Mouse (Mus musculus): ENCODE data around the gene Ttc26.

Ttc26 gene

DNA sequence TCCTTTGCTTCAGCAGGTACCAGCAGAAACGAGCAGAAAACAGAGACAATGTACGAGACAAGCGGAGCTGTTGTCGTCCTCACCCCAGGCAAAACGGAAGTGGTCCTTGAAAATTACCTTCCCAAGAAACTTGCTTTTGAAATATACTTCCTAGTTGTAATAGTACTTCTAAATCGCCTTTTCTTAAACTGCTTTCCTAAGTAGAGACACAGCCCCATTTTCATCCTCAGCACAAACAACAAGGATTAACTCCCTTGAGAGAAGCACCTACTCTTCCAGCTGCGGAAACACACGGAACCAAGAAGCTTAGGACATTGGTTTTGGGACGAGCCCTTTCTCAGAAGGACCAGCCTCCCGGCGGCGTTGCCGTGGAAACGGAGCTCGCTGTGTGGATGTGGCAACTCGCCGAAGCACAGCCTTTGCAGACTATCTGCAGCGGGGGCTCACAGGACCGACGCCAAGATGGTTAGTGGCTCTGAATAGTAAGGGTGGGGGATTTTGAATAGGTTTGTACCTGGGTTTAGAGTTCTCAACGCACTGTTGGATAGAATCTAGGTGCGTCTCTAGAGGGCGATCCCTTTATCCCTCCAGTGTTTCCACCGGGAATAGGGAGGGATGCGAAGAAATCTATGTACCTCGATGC is at the start of gene Ttc26:
Gene Ttc26 (plus strand): TSS at position 341 of the 643 bp plus-strand sequence.
- in situ Hi-C loops (cut with MboI, MseI): loop anchor here in 1 of 2 experiments (5.0 kb wide), 1 partner anchor 151 kb away; the partner anchor contains the start of gene Fmc1

DNA sequence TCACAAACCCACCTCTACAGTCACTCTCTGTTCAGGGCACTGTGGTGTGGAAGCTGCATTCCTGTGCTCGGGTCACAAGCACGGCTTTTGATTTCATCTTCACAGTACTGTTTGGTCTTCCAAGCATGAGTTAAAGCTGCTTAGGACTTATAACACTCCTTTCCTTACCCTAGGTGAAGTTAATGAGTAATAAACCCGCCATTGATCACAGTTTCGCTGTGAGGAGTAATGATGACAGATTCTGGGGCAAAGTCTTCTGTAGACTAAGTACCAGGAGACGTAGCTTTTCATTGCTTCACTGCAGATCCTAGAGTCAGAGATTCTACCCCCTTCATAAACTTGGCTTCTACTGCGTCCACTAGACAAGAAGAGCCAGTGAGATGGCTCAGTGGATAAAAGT is 46.0 kb upstream of the Ttc26 start:
- in situ Hi-C loops (cut with MboI, MseI): no loop called here

DNA sequence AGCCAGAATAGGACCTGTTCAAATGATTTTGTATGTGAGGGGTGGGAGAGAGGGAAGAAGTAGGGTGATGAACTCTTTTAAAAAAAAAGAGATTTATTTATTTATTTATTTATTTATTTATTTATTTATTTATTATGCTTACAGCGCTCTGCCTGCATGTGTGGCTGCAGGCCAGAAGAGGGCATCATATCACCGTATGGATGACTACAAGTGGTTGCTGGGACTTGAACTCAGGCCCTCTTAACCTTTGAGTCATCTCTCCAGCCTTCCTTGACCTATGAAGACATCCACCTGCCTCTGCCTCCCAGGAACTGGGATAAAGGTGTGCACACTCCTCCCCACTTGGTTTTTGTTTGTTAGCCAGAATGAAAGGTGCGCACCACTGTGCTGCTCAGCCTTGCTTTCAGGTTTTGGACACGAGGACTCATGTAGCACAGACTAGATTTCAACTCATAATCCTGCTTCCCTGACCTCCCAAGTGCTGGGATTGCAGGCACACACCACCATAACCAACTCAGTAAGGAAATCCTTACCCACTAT is 44.0 kb upstream of the Ttc26 start:
- in situ Hi-C loops (cut with MboI, MseI): no loop called here

DNA sequence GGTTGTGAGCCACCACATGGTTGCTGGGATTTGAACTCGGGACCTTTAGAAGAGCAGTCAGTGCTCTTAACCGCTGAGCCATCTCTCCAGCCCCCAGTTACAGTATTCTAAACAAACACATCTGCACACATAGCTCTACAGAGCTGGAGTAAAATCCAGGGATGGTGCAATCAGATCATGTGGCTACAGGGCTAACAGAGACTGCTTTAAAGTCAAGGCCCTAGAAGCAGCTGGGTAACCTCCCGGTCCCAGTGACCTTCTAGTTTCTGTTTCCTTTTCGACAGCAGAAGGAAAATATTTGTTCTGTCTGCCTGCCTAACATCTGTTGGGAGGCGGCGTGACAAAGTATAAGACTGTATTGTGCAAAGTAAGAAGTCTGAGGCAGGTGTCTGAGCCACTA is 43.3 kb upstream of the Ttc26 start:
- in situ Hi-C loops (cut with MboI, MseI): no loop called here

DNA sequence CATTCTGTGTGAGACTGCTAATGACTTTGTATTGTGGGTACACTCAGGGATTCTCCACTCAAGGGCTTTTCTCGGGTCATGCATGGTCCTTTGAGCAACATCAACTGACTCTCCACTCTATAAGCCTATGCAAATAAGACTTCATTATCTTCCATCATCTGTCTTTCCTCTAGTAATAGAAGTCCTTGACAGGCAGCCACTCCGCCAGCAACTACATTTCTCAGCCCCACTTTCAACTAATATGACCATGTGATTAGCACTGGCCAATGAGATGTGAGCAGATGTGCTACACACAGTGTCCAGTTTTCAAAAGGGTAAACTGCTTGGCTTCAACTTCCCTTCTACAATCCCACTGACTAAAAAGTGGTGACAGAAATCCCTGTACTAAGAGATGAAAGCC is 42.2 kb upstream of the Ttc26 start:
- in situ Hi-C loops (cut with MboI, MseI): no loop called here

DNA sequence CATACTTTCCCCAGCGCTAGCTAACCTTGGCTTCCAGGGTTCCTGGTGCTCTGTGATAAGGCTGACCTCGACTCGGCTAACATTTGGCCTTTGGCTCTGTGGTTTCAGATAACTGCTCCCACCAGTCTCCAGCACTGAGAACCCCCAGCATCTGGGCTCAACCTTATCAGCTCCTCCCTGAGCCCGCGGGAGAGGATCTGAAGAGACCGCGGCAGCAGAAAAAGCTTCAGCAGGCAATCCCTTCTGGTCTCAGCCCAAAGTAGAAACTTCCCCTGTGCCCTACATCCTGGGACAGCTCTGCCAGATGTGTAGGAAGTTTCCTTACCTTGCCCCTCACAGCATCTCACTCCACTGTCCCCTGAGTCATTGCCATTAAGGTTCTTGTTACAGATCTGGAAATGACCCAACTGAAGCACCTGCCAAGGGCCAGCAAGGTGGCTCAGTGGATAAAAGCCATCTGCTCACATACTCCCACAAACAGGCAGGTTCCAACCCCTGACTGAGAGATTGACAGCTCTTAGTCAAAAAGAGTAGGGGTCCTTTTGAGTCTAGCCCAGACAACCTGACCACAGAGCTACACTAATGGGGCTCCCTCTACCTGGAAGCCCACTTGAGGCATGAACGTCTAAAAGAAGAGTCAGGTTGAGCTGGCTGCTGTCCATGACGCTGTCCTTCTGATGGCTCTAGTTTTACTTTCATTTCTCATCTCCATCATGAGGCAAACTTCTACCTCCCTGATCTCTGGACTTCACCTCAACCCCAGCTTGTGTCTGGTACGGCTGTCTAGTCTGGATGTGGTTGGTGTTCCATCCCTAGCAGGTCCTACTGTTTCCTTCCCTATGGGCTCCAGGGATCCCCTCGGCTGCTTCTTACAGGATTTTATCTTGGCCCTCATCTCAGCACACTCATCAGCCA is 39.3 kb upstream of the Ttc26 start:
- in situ Hi-C loops (cut with MboI, MseI): loop anchor here in 1 of 2 experiments (5.0 kb wide), 1 partner anchor 250 kb away; no protein-coding TSS in a partner anchor

DNA sequence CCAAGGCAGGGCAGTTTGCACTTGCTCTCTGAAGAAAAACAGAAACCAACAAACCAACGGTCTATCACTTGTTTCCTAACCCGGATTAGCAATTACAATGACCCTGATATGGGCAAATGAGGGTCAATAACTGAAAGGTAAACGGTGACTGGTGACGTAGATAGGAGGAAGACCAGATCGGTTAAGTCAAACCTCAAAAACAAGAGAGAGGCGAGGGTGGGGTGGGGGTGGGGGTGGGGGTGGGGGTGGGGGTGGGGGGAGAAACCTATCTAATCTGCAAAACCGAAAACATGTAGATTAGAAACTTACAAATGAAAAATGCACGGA is 38.6 kb upstream of the Ttc26 start:
- in situ Hi-C loops (cut with MboI, MseI): loop anchor here in 1 of 2 experiments (5.0 kb wide), 1 partner anchor 250 kb away; no protein-coding TSS in a partner anchor

DNA sequence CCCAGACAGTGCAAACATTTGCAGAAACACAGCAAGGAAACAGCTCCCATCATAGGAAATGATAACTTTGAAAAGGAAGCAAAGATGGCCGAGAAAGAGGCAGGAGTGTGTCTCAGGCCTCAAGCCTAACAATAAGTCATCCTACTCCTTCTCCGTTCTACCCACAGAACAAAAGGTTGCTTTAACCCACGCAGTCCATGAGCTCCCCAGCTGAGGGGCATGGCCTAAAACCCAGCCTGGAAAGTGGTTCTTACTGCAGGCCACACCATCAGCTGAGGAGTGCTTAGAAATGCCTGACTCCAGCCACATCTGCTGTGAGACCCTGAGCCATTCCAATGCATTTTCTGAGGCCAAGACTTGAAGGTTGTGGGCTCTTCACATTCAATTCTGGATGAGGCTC is 37.7 kb upstream of the Ttc26 start:
- in situ Hi-C loops (cut with MboI, MseI): loop anchor here in 1 of 2 experiments (5.0 kb wide), 1 partner anchor 249 kb away; no protein-coding TSS in a partner anchor

DNA sequence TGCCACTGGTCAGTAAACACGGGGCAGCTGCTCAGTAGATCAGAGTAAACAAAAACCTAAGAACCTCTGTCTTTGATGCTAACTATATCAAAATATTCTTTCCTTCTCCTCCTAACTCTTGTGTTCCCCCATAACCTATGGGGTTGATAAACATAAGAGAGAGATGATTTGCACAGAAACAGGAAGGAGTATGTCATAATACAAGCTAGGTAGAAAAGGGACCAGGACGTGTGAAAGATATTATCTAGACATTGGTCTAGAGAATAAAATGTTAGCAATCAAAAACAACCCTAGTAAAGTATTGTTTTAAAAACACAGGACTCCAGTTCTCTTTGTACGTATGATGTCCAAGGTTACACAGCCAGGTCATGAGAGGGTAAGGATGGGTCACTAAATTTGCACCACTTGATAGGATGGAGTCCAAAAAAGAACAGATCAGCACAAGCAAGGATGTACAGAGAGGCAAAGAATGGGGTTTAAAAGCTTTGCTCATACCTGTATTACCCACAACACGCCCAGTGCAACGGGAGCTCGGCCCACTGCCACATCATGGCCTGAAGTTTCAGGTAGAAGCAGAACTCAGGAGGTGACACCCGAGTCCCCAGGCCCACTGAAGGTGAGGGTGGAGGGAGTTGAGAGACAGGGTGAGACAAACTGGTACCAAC is 37.1 kb upstream of the Ttc26 start:
- in situ Hi-C loops (cut with MboI, MseI): loop anchor here in 1 of 2 experiments (5.0 kb wide), 1 partner anchor 248 kb away; no protein-coding TSS in a partner anchor

DNA sequence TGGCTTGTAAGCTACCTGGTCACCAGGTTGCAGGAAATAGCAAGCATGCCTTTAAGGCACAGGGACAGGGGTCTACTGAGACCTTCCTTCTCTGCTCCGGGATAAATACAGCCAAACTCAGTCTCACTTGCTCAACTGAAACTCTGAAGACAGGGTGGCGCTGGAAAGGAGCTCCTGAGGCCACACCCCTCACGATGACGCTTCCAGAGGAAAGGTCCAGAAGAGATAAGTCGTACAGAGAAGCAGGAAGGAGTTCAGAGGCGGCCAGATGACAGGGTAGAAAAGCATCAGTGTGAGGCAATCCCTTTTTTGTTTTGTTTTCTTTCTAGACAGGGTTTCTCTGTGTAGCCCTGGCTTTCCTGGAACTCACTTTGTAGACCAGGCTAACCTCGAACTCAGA is 35.5 kb upstream of the Ttc26 start:
- in situ Hi-C loops (cut with MboI, MseI): no loop called here

DNA sequence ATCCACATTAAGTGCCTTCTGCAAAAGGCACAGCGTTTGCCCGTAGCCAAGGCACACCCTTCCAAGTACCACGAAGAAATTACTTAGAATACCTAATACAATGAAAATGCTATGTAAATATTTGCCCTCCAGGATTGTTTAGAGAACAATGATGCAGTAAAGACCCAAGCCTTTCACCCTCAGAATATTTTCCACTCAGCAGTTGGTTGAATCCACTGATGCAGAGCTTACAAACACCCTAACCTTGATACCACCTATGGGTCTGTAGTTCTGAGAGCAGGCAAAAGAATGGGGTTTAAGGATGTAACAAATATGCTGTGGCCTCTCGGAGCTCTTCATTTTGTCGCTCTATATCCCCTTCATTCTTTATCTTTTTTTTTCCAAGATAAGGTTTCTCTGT is 33.4 kb upstream of the Ttc26 start:
- in situ Hi-C loops (cut with MboI, MseI): no loop called here

DNA sequence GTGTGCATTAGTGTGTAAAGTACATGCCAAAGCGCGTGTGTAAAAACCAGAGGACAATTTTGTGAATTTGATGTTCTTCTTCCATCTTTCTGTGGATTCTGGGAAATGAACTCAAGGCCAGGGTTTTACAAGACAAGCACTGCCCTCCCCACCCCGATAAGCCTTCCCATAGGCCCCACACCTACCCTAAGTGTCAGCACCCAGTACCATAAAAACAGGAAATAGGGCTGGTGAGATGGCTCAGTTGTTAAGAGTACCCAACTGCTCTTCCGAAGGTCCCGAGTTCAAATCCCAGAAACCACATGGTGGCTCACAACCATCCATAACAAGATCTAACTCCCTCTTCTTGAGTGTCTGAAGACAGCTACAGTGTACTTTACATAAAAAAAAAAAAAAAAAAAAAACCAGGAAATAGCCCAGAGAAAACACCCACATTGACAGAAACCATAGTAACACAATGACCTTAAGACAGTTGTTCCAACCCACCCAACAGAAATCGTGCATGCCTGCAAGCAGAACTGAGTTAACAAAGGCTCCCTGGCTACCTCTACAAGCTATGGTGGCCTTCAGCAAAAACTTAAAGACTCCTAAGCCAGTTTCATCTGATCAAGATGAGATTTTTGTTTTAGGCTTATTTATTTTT is 32.3 kb upstream of the Ttc26 start:
- in situ Hi-C loops (cut with MboI, MseI): no loop called here

DNA sequence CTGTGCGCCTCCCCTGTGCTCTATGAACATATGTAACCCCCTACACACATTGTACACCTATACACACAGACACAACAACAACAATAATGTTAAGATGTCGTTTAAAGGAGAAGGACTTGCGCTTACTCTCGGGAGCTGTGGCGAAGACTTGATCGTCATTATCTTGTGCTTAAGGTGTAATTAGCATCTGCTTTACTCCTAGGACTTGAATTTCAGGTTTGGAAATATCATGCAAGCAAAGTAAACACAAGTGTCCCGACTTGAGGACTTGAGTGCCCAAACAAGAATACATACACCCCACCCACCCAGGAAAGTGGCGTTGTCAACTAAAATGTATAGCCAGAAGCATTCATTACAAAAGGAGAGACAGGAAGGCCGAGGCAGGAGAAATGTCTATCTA is 31.5 kb upstream of the Ttc26 start:
- in situ Hi-C loops (cut with MboI, MseI): no loop called here

DNA sequence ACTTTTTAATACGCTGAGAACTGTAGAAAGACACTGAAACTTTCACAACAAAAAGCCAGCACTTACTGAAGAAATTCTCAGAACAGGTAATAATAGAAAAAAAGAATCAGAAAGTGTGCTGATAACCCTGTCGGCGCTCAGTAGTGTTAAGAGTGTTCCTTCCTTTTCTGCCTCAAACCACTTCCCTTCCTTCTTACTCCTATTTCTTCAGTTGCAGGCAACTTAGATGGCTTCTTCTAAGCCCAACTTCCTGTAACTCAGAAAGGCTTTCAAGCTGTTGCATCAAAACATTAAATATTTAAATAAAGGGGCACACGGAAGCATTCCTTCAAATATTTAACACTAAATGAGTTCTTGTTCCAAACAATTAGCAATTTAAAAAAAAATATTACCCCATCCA is 29.3 kb upstream of the Ttc26 start:
- in situ Hi-C loops (cut with MboI, MseI): no loop called here

DNA sequence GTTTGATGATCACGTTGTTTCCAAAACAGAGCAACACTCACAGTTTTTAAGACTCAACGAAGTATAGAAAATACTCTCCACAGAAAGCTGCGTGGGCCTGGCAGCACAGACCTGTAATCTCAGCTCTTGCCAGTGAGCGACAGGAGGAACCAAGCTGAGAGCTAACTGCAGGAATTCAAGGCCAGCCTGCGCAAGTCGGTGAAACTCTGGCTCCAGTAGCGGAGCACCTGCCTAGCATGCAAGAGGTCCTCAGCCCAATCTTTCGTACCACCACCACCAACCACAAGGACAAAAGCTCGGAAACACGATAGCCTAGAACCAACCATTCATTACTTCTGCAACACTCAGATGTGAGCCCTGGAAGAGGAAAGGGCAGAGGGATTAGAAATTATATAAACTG is 28.8 kb upstream of the Ttc26 start:
- in situ Hi-C loops (cut with MboI, MseI): no loop called here

DNA sequence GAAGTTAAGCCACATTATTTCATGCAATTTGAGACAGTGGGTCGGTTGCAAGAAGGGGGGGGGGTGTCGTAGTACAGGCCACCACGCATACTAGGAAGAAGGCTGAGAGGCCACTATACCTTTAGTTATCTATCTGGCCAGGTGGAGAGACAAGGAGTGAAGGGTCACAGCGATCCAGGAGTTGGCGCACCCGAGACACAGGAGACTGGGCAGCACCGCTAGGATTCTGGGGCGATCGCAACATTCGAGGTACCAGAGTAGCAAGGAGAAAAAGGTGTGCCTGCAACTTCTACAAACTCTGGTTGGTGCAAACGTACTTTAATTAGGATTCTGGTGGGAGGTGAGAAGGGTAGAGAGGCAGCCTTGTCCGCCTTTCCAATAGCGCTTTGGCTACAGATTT is 28.1 kb upstream of the Ttc26 start:
- in situ Hi-C loops (cut with MboI, MseI): no loop called here

DNA sequence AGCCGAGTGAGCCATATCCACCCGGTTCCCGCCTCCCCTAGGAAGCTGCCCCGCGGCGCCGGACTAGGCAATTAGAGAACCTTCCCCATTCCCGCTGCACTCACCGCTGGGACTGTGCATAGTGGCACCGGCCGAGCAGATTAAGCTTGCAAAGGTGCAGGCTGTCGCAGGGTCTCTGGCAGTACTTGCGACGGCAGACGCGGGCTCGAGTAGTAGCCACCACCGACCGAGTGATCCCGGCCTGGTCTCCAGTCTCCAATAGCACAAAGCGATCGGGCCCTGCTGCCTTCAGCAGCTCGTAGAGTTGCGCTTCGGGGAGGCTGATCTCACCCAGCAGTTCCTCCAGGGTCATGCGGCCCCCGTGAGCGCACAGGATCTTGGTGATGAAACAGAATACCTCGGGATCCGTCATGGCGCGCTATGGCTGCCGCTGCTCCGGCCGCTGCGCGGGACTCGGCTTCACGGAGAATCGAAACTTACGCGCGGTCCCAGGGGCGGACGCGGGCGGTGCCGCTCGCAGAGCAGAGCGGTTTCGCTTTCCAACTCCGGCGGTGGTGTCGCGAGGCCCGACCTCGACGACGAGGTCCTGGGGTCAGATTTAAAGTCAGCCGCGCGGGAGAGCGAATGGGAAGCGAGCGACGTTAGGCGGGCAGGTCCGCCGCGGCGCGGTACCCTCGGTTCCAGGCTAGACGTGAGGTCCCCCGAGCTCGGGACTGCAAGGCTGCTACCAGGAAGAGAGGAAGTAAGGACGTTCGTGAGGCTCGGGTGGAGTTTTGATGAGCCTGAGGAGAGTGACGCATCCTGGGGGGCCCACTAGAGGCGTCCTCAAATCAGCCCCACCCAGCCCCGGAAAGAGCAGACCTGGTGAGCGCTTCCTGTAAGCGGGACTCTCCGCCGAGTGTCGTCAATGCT is 27.2 kb upstream of the Ttc26 start, which contains the start of gene Zc3hav1:
Gene Zc3hav1 (minus strand): TSS at position 793 of the 912 bp plus-strand sequence.
- in situ Hi-C loops (cut with MboI, MseI): no loop called here

DNA sequence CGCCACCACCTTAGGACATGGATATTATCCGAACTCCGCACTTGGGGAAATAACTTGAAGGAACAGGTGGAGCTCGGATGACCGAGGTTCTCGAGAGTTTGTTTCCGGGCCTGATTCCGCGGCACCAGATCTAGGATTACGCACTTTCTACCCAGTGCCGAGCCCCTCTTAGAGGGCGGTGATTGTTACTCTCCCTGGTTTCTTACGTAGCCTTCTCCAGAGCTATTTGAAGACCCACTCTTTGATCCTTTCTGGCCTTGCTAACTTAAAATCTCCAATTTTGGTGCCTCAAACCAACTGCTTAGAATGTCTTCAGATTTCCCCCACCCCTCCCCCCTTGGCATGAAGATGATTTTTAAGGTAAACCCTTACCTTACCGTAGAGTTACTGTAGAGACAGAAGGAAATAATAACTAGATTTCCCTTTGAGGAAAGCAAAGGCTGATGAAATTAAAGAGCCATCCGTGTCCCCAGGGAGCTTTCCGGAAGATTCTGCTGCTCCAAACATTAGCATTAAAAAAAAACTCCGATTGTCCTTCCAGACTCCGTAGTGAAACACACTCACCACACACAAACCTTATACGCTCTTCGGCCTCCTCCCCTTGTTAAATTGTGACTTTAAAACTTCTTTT is 26.4 kb upstream of the Ttc26 start:
- in situ Hi-C loops (cut with MboI, MseI): no loop called here

DNA sequence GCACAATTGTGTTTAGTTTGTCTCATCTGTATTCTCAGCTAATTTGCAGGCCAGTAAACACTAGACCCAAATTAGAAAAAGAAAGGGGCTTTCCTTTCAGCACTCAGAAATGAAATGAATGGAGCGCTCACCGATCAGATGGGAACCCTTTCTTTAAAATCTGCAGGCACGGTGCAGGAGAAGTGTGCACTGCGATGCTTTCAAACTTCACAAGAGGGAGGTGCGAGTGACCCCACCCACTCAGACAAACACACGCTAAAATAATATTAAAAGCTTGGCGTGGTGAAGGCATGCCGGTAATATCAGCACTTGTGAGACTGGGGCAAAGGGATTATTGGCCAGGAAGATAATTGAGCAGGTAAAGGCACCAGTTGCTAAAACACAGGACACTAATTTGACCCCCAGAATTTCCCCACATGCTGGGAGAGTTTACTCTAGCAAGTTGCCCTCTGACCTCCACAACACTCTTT is 25.9 kb upstream of the Ttc26 start:
- in situ Hi-C loops (cut with MboI, MseI): no loop called here

DNA sequence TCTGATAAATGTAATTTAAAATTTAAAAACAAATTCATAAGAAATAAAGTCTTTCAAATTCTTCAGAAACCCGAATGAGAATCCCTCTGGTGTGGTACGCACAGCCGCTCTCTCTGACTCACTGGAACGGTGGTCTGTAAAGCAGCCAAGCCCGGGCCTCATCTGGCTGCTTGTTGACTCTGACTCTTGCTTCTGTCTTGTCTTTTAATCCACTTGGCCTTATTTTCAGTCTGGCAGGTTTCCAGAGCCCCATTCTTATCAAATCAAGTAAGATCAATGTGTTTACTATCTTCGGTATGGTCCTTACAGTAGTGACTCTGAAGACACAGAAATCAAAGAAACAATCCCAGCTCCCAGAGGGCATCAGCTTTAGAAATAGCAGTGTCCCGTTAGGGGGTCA is 25.4 kb upstream of the Ttc26 start:
- in situ Hi-C loops (cut with MboI, MseI): no loop called here

Data from T-helper 17 cell (primary cell).